Mouse (Mus musculus) activated CD4-positive, CD25-positive, alpha-beta regulatory T cell, adult 4 months (primary cell): ENCODE data around the gene Tulp4. TPM values are rescaled to one million over a fixed set of nuclear protein-coding genes. Genes with fewer than 3 reads are reported as not detected.
"Not testable (repeated sequence)": the region's sequence is repeated elsewhere in the genome, so short reads cannot be mapped to it uniquely, and the experiment has no call there.

Experiments
- ATAC-seq: one replicate; pipeline ENCODE4 v1.8.0; 2017
- polyA plus RNA-seq, 2 experiments: library from polyadenylated mRNA; unstranded; fragments of 100-300 nt; shearing (Covaris generic); gene quantifications; one replicate each; pipeline ENCODE4 v1.2.1; 2017

Tulp4 gene
- polyA plus RNA-seq, 2 experiments from 2014 or later, result 29.5 to 46.5 TPM

DNA sequence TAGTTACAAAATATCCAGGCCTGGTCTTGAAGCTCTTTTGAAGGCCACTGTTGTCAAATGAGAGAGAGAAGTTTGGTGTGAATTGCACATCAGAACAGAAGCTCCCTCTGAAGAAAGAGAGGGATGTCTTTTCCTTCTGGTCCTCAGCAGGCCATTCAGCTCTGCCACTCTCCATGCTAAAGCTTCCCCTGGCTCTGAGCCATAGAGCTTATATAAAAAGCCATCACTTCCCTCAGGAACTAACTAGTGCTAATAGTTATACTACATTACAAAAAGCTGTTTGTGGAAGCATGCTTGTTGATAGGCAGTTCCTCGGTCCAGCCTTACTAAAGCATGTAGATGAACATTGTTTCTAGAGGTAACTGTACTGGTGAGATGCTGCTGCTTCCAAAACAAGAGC is 89.2 kb downstream of the Tulp4 start:
- no peak for ATAC-seq

DNA sequence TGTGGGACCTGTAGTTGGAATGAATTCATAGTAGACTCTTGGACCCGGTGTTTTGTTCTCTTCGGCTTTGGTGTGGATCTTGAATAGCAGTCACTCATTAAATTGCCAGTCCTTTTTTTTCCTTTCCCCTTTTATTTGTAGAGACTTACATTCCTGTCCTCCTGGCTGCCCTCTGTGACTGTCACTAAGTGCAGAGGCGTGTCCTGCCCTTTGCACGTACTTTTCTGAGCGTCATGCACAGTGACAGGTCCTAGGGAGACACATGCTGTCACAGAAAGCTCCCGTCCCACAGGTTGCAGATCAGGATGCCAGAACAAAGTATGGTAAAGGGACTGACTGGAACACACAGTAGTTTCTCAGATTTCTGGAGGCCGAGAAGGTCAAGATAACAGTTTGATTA is 91.3 kb downstream of the Tulp4 start:
- ATAC-seq, result no peak

DNA sequence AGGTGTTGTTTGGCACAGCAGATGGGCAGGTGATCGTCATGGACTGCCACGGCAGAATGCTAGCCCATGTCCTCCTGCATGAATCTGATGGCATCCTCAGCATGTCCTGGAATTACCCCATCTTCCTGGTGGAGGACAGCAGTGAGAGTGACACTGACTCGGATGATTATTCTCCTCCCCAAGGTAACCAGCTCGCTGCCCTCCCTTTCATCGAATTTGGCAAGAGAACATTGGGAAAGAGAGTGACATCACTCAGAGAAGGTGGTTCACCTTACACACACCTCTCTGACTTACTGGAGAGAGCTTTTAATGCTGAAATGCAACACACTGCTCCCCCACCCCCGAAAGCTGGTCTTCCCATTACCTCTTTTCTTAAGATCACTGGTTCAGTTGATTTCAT is 92.4 kb downstream of the Tulp4 start:
- ATAC-seq, result no peak

DNA sequence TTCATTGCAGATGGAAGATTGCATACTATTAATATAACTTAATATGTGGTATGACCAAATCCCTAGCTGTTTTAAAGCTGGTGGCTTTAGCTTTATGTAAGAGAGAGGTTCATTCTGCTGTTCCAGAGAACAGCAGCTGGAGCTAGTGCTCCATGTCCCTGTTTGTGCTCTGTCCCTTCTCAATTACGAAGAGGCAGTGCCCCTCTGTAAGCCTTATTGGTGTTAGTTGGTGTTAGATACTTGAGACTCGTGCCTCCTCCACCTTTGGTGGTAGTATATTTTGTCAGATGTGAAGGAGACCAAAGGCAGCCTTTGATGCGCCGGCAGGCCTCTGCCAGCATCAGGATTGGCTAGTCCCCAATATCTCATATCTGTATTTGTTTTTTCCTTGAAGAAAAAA is 92.9 kb downstream of the Tulp4 start:
- ATAC-seq, result no peak

DNA sequence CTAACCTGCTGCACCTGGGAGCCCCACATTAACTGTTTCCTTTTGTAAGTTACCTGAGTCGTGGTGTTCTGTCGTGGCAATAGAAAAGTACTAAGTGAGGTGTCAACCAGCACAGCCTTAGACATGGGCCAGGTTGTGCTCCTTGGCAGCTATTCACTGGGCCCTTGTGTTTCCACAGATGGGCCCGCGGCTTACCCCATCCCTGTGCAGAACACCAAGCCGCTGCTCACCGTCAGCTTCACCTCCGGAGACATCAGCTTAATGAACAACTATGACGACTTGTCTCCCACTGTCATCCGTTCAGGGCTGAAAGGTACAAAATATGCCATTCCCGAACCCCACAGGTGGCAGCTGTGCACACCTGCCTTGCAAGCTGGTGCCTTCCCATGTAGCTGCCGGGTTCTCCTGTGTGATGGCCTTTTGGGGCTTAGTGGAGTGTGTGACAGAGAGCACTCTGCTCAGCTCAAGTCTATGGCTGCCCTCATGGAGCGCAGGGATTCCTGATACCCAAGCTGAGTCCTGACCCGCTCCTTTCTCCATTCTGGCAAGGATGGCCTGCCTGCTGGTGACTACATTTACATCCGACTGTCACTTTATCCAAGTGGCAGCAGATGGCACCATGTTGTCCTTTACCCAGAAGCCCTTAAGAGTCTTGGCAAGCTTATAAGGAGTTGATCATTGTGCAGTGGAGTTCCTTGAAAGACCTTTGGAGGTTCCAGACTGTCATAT is 95.4 kb downstream of the Tulp4 start:
- no peak for ATAC-seq

DNA sequence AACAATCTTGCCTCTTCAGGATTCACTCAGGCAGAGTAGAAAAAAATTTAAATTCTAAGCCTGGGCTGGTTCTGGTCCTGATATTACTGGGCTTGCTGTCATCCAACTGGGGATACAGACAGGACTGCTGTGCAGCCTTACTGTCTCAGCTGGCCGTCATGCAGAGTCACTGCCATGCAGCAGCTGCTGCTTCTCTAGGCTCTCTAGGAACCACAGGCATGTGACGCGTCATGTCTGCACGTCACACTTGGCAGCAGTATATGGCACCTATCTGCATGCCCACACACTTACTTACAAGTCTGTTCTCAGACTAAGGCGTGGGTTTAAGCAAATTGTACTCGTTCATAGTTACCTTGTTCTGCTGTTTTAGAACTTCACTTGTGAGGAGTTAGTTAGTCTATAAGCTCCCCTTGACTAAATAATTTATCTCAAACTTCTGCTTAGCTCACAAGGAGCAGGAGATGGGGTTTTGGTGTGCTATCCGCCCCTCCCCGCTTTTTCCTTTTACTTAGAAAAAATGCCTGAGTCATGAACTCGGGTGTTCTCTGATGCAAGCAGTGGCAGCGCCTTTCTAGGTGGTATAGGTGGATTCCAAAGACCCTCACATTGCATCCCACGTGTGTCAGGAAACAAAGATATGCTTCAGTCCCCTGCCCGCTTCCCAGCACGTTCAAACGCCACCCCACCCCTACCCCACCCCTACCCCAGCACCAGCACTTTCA is 96.3 kb downstream of the Tulp4 start:
- ATAC-seq, result no peak

DNA sequence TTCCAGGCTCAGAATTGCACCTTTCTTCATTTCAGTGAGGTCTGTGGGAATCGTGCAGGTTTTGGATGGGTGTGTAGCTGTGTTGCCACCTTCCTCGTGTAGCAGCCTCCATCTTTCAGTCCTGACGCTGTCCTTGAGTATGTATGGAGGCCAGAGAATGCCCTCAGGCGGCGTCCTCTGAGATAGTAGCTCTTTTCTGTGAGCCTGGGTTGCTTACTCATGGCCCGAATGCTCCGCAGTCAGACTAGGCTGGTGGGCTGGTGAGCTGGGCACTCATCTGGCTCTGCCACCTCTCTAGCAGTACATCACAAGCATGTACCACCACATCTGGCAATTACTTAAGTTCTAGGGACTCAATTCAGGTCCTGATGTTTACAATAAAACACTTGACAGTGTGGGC is 96.9 kb downstream of the Tulp4 start:
- no peak for ATAC-seq

DNA sequence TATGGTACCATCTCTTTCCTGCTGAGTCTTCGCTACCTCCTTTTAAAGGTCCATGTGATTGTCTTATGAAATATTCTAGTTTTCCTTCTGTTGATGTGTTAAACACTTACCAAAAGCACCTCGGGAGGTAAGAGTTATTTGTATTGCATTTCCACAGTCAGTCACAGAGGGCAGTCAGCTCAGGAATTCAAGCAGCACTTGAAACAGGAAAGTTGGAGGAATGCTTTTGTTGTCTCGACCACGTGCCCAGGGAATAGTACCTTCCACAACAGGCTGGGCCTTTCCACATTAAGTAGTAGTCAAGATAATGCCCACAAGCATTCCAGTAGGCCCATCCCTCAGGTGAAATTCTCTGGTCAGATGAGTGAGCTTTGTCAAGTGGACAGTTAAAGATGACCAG is 97.6 kb downstream of the Tulp4 start:
- ATAC-seq, result no peak

DNA sequence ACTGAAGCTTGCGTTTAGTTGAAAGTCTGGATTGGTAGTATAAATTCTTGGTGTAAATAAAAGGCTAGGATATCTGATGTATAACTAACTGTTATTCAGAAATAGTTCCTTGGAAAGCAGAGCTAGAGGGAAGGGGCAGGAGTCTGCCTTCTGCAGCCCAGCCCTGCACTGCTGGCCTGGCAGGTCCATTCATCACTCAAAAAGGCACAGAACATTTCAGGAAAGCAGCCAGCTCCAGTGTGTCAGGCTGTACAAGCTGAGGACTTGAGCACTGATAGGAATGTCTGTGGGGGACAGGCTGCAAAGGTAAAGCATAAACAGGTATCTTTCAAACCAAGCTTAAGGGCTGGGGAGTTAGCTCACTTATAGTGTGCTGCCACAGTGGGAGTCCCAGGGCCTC is 105.5 kb downstream of the Tulp4 start:
- no peak for ATAC-seq

DNA sequence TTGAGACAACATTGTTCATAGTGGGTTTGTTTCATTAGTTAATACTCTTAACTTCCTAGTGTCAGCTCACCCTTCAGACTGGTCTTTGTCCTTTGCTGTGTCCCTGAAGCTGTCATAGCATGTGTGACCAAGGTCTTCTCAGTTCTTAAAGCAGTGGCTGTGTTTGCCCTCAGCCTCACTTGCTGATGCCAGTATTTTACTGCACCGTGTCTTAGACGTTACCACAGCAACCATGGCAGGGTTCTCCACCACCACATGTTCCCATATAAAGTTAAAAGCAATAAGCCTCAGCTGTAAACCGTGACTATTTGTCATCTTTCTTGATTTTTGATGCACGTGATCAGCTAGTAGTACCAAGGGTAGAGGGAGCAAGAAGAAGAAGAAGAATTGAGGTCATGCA is 109.4 kb downstream of the Tulp4 start:
- no peak for ATAC-seq

DNA sequence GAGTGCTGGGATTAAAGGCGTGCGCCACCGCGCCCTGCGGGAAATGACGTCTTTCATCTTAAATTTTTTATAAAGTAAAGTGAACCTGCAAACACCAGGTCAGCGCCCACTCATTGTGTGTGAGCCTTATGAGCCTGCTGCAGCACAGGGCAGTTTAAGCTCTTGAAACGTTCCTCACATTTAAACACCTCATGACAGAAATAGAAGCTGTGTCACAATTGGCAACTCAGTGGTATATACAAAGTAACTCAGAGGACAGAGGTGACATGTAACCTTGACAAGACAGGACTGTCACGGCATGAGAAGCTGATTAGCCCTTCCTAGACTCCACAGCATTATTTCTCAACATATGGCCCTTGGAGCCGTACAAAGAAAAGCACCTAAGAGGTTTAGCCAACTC is 110.3 kb downstream of the Tulp4 start:
- ATAC-seq, result no peak

DNA sequence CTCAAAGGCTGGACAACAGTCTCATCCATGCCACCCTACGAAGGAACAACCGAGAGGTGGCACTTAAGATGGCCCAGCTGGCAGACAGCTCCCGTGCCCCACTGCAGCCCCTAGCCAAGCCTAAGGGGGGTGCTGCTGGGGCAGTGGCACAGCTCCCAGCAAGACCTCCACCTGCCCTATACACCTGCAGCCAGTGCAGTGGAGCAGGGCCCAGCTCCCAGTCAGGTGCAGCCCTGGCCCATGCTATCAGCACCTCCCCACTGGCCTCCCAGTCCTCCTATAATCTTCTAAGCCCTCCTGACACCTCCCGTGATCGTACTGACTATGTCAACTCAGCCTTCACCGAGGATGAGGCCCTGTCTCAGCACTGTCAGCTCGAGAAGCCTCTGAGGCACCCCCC is 126.4 kb downstream of the Tulp4 start:
- ATAC-seq, result not testable (repeated sequence)

DNA sequence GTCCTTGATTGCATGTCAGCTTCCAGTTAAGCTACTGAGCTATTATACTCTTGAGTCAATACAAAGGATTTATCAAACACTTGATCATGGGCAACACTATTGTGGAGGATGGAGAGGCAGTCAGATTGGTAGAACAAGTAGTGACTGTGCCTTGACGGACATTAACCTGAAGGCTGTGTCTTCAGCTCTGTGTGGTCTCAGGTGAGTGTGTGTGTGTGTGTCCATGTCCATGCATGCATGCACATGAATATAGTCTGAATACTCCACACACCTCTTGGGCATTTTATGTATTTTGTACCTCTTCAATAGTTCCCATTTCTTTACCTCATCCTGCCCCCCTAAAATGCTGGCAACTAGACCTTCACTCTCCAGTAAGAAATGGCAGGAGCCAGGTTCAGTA is 145.1 kb downstream of the Tulp4 start:
- ATAC-seq, result not testable (repeated sequence)

DNA sequence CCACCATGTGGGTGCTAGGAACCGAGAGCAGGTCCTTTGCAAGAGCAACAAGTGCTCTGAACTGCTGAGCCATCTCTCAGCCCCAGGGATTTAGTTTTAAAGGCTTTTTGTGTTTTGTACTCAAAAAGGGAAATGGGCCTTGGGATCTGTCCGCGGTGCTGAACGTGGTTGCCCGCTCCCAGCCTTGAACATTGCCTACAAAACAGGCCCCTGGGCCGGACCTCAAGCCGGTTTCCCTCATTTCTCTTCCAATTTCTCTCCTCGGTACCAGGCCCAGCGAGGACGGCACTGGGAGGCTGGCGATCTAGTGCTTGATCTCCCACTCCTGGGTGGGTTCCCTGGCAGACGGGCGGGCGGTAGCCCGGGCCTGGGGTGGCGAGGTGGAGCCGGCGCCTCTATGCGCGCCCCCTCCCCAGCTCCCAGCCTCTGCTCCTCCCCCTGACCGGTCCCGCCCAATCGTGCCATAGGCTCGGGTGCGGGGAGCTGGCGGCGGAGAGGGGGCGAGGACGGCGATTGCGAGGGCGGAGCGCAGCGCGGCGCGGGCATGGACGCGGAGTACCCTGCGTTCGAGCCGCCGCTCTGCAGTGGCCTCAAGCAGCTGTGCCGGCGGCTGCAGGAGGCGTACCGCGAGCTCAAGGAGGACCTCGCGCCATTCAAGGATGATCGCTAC is 150.3 kb downstream of the Tulp4 start, which contains the start of gene Tmem181a:
Gene Tmem181a (plus strand): TSS at position 461 of the 670 bp plus-strand sequence.
- ATAC-seq, result not testable (repeated sequence)

DNA sequence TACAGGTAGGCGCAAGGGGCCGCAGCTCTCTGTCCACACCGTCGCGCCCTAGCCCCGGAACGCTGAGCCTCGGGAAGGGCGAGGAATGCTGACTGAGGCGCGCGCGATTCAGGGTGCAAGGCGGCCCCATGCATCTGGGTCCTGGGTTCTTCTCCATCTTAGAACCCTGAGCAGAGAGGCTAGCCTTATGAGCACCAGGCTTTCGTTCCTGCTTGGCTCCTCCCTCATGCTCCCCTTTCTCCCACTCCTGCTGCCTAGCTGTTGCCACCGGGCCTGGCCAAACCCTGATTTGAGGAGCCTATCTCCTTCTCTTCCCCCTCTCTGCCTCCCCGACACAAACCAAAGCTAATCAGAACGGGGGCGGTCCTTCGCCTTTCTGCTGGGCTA is 150.8 kb downstream of the Tulp4 start:
- not testable (repeated sequence) for ATAC-seq

DNA sequence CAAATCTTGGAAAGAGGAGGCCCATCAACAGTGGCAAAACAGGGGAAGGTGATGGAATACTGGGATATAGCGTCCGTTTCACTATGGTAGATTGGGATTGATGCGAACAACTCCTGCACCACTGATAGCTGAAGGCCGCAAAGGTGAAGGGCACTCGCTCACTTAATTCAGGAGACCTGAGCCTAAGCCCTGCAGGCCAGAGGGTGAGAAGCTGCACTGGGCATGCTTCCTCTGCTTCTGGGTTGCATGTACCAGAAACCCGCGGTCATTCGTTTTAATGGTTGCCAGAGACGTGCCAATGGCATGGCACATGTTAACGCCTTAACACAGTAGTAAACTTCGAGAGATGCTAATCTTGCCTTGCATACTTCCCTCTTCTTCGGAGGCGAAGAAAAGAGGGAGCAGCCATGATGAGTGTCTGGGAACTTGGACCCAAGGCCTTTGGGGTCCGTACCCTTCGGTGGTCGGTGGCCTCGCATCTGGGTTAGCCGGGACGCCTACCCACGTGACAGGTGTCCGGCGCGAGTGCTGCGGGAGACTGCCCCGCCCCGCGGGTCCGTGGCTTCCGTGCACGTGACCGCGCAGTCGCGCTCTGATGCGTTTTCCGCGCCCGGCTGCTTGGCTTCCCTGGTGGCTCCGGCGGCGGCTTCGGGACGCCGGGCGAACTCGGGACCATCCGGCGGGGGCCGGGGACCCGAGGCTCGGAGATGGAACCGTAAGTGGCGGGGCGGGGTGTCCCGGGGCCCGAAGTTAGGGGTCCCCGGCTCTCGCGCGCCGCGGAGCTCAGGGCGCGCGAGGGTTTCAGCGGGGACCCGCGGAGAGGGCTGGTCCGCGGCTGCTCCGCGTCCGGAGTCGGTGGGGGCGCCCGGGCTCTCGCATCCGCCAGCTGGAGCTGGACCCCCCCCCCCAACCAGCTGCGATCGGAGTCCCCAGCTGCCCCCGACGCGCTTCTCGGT is 163.9 kb downstream of the Tulp4 start:
- peak; percentile 74 for ATAC-seq

DNA sequence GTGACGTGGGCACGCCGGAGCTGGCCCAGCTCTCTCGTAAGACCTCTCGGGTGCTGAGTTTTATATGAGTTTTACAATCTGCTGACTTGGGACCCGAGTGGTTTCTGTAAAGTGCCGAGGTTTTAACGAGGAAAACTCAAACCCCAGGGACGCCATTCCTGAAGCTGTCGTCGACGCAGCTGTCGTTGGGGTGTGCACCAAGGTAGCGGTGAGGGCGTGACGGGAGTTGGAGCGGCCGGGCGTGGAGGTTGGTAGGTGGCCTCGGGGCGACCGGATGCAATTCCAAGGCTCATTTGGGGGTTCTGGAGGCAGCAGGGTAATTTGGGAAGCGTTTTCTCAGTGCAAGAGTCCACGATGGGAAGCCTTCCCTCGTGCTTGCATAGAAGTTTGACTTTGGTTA is 164.6 kb downstream of the Tulp4 start:
- ATAC-seq, result peak; percentile 39

DNA sequence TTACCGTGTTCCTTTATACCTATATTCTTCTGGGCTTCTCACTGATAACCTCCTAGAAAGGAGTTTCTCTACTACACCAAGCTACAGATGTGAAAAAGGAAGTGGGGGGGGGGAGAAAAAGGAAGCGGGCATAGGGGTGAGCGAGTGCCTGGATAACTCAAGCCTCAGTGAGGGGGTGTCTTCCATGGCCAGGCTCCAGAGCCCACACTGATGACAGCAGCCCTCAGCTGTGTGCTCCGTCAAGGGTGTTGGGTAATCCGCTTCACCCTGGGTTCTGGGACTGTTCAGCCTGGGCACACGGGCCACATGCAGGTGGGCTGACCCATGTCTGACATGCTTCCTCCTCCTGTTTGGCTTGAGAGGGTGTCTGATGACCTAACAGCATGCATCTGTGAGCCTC is 165.7 kb downstream of the Tulp4 start:
- ATAC-seq, result not testable (repeated sequence)

DNA sequence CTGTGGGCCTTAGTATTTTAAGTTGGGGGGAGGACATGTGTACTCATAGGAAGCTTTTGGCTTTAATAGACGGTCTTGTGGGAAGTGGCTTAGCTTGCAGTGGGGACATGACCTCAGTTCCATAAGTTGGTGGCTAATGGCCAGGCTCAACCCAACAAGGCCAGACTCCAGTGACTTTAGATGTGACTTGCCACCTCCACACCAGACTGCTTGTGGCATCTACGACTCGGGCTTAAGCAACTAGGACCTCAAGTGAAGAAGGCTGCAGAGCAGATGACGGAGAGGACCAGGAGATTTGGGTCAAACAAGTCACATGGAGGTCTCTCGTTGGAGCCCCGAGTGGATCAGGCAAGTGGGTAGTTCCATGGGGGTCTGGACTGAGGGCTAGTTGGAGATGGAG is 168.5 kb downstream of the Tulp4 start:
- not testable (repeated sequence) for ATAC-seq

DNA sequence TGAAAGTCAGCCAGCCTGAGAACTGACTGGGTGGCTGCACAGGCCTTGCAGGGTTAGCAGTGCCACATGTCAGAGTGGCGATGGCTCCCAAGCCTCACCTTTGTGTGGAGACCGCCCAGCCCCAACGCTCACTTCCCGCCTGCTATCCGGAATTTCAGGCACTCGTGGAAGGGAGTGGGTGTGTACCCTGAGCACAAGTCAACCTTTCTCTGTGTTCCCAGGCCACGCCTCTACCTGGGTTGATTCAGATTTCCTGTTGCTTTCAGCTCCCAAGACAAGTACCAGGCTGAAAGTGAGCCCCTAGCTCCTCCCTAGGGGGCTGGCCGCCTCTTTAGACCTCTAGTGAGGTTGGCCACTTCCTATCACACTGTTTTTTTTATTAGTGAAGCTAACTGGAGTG is 173.0 kb downstream of the Tulp4 start:
- ATAC-seq, result not testable (repeated sequence)

DNA sequence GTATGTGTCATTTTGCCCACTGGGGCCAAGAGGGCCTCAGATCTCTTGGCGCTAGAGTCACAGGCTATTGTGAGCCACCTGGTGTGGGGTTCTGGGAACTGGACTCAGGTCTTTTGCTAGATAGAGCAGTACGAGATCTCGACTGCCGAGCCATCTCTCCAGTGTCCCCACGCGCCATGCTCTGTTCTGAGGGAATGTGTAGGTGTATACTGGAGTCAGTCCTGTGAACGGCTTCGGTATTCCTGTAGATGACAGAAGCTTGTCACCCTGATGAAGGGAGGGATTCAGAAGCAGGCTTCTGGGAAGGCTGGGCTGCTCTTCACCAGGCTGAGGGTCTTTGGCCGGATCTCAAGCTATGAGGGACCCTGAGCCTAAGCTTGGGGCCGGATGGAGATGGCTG is 173.5 kb downstream of the Tulp4 start:
- ATAC-seq, result not testable (repeated sequence)

DNA sequence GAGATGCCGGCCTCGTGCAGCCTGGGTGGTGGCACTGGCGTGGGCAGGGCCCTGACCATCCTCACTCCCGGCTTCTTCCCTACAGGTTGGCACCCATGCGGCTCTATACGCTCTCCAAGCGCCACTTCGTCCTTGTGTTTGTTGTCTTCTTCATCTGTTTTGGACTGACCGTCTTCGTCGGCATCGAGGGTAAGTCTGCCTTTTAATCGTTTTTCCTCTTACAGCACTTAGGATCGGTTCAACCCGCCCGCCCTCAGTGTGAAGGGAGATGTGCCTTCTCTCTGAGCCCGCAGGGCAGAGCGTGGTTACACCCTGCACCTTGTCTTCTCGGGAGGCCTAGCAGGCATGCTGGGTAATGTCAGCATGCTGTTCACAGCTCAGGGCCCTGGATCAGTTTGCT is 174.3 kb downstream of the Tulp4 start:
- ATAC-seq, result not testable (repeated sequence)

DNA sequence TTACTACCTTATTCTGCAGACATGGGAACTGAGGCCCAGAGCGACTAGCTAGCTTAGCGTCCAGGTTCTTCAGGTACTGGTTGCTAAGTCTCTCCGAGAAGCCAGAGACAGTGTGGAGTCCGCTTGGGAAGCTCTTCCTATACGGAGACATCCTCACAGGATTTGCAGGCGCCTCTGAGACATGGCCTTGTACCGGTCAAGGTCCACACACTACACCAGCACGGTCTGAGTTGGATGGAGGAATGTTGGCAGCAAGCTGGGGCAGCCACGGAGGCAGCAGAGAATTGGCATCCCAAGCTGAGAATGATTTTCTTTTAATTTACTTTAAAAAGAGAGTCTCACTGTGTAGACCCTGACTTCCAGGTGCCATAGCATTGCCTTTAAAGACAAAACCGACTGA is 176.9 kb downstream of the Tulp4 start:
- ATAC-seq, result not testable (repeated sequence)
